Mouse (Mus musculus): Measurements from ENCODE around the gene Tmprss9. TPM values are rescaled to one million over a fixed set of nuclear protein-coding genes. Genes with fewer than 3 reads are reported as not detected.

The Tmprss9 gene
- total RNA-seq, 2 experiments from 2014 or later: not detected

DNA sequence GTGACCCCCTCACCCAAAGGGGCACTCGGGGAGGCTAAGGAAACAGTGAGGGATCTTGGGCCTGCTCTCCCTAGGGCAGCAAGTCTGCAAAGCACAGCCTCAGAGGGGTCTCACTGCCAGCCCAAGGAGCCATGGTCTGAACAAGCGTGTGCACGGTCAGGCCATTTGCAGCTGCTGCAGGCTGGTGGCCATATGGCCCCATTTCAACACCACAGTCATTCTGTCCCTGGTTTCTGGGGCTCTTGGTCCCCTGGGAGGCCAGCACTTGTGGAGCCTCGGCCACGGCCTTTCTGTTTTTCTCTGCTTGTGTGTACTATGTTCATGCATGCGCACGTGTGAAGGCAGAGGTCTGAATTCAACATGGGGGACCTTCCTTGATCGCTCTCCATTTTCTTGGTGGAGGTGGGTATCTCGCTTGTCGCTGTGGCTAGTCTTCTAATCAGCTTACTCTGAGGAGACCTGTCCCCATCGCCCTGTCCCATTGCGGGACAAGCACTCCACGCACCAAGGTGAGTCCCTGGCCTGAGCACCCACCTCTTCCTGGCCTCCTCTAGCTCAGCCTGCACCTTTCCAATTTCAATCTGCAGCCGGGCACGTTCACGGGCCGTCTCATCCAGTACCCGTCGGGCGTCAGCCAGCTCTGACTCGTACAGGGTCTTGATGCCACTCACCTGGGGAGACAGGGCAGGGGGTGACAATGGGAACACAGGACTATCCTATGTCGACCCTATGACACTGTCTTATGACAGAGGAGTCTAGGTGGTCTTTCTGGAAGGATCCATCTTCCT lies 37.9 kb downstream of the Tmprss9 start:
- no peak for DNase-seq

GRCm38 (mm10) chr10:80911354-80911753 lies 39.7 kb downstream of the Tmprss9 start:
- intact Hi-C loops (cut with DNase I): no loop called here
- no peak for DNase-seq

More for the DNA sequence above, 37.9 kb downstream of the Tmprss9 start:
- intact Hi-C loops (cut with DNase I): loop anchor here (10.0 kb wide), 1 partner anchor 585 kb away; the partner anchor contains the start of gene Ncln

DNA sequence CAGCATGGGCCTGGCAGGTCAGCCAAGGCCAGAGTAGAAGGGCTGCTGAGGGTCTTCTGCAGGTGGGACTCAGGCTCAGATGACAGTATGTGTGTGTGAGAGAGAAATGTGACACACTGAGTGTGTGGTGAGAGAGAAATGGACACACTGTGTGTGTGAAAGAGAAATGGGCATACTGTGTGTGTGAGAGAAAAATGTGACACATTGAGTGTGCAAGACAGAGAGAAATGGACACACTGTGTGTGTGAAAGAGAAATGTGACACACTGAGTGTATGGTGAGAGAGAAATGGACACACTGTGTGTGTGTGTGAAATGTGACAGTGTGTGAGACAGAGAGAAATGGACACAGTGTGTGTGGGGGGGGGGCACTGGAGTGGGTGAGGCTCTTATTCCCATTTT lies 40.2 kb downstream of the Tmprss9 start:
- intact Hi-C loops (cut with DNase I): no loop called here
- no peak for DNase-seq

- no peak for DNase-seq
- intact Hi-C loops (cut with DNase I): no loop called here
Measured at GRCm38 (mm10) chr10:80913364-80914011, 41.8 kb downstream of the Tmprss9 start.

DNA sequence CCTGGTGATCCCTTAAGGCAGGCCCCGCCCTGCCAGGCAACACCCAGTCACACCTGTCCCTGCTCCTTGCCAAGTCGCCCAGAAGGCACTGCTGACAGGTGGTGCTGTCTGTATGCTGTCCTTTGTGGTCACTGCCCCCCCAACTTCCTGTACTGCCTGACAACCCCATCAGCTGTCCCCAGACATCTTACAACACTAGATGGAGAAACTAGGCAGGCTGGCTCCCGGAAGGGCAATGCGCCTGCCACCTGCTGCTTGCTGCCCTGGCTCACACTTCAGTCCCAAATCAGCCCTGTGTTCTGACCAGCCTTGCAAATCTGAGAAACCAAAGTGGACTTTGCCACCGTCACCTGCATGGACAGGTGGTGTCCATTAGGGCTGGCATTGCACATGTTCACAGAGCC lies 42.6 kb downstream of the Tmprss9 start:
- DNase-seq: no peak
- intact Hi-C loops (cut with DNase I): no loop called here

GRCm38 (mm10) chr10:80915260-80915659 lies 43.6 kb downstream of the Tmprss9 start:
- DNase-seq: no peak
- intact Hi-C loops (cut with DNase I): no loop called here

DNA sequence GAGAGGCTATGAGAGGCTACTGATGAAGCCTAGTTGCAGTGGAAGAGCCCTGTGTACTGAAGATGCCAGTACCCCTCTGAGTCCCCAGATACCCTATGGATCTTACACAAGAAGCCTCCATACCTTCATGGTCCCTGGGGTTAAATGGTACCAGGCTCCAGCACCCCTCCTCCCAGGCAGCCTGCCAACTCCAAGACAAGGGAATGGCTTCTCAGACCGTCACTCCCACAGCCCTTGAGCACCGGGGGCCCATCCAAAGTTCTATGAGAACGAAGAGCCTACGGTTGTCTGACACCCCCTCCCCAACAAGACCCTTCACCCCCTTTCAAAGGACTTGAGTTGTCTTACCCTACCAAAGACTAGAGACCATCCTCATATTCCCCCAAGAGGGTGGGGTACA lies 44.1 kb downstream of the Tmprss9 start:
- intact Hi-C loops (cut with DNase I): no loop called here
- DNase-seq: no peak

- intact Hi-C loops (cut with DNase I): no loop called here
- DNase-seq: no peak
Measured at GRCm38 (mm10) chr10:80917336-80917778, 45.7 kb downstream of the Tmprss9 start.

DNA sequence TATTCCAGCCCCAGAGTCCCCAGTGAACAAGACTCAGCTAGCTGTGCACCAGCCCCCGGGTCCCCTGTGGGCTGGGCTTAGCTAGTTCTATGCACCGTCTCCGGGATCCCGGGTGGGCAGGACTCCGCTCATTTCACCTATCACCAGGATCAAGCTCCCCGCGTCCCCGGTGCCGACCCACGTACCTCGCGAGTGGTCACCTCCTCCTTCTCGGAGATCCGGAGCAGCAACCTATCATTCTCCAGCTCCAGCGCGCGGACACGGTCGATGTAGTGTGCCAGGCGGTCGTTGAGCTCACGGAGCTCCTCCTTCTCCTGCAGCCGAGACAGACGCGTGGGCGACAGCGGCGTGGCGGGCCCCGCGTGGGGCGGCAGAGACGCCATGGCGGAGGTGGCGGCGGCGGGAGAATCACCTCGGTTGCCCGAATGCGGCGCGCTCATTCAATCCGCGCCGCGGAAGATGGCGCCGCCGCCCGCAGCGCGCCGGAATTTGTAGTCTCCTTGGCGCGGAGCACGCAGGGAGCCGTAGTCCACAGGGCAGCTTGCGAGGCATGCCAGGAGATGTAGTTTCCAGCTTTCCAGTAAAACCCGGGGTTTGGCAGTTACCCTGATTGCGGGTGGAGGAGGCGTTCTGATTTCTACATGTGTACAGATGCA lies 46.3 kb downstream of the Tmprss9 start, which contains the start of gene Lmnb2:
Gene Lmnb2, minus strand, starts transcription at position 467 of the 656 bp plus-strand sequence.
- intact Hi-C loops (cut with DNase I): no loop called here
- DNase-seq: peak; percentile 69 to 75

DNA sequence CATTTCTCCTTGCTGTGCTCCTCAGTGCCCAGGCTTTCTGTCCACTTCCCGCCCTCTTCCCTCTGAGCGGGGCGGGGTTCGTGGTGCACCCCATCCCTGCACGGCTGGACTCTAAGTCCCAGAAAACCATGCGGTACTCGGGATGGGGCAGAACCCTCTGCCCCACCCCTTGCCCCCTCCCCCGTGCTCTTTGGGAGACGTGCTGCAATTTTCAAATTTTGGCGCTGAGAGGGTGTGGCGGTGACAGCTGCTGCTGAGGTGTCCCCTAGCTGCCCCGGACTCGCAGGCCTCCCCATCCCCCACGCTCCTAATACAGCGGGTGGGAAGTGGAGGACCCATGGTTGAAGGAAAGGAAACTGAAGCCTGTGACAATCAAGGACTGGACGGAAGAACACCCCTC lies 50.3 kb downstream of the Tmprss9 start:
- no peak for DNase-seq
- intact Hi-C loops (cut with DNase I): no loop called here

DNA sequence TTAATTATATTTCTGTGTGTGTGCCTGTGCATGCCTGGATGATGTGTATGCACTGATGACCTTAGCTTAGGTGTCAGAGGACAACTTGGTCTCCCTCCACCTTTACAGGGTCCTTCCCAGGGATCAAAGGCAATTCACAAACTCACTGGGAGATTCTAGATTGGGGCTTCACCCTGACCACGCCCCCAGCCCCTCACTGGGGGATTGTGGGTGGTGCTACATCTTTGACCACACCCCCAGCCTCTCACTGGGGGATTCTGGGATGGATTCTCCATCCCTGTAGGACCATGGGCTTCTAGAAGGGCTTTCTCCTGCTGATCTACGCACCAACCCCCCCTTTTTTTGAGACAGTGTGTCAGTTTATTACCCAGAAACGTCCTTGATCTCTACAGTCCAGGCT lies 53.8 kb downstream of the Tmprss9 start:
- intact Hi-C loops (cut with DNase I): loop anchor here (5.0 kb wide), 1 partner anchor 38 kb away; no protein-coding TSS in a partner anchor
- no peak for DNase-seq

GRCm38 (mm10) chr10:80928586-80929298 lies 57.1 kb downstream of the Tmprss9 start:
- intact Hi-C loops (cut with DNase I): loop anchor here (1.0 to 5.0 kb wide), 2 partner anchors 41 to 60 kb away; no protein-coding TSS in a partner anchor

GRCm38 (mm10) chr10:80929299-80930226 lies 57.9 kb downstream of the Tmprss9 start, which contains the start of gene Gadd45b:
TSS of gene Gadd45b (plus strand) at chr10:80930073.
- DNase-seq: peak; percentile 97 to 98

More at GRCm38 (mm10) chr10:80928586-80929298, 57.1 kb downstream of the Tmprss9 start:
- DNase-seq: peak; percentile 90 to 91

DNA sequence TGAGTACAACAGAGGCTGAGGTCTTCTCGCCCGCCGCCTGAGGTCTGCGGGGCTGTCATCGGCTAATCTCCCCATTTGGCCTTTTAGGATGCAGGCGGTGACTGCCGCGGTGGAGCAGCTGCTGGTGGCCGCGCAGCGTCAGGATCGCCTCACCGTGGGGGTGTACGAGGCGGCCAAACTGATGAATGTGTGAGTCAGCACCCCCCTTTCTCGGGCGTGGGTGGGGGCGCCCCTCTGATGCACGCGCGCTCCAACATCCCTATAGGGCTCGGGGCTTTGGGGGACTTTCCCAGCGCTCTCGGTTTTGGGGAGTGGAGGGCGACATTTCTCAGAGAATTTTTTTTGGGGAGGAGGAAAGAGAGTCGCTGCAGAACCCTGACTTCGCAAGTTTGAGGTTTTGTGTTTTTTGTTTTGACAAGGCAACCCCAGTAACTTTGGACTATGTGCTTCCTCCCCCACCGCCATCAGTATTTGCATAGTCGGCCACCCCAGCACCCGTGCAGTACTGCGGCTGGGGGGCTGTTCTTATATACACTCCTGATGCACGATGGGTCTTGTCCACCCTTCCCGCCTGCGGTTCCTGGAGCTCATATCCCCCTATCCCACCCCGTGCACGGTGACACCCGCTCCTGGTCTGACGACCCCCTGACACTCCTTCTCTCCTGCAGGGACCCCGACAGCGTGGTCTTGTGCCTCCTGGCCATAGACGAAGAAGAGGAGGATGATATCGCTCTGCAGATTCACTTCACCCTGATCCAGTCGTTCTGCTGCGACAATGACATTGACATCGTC lies 58.9 kb downstream of the Tmprss9 start:
- DNase-seq: peak; percentile 42 to 52
- intact Hi-C loops (cut with DNase I): loop anchor here (1.0 kb wide), 1 partner anchor 25 kb away; no protein-coding TSS in a partner anchor

More at GRCm38 (mm10) chr10:80929299-80930226, 57.9 kb downstream of the Tmprss9 start, which contains the start of gene Gadd45b:
- intact Hi-C loops (cut with DNase I): loop anchor here (1.0 to 5.0 kb wide), 2 partner anchors 26 to 42 kb away; no protein-coding TSS in a partner anchor

DNA sequence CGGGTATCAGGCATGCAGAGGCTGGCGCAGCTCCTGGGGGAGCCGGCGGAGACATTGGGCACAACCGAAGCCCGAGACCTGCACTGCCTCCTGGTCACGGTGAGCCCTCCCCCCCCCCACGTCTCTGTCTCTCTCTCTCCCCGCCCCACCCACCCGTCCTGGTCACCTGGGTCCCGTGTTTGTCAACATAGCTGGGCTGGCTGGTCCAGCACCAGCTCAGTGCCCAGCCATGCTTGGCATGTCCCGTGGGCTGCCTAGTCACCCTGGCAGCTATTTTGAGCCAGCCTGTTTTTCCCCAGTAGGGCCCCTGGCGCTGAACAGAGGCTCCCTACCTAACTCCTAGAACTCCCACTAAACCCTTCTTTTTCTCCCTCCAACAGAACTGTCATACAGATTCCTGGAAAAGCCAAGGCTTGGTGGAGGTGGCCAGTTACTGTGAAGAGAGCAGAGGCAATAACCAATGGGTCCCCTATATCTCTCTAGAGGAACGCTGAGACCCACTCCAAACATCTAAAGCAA lies 59.6 kb downstream of the Tmprss9 start:
- peak in 1 of 2 experiments; percentile 66 for DNase-seq
- intact Hi-C loops (cut with DNase I): no loop called here

- DNase-seq: no peak
- intact Hi-C loops (cut with DNase I): no loop called here
Measured at GRCm38 (mm10) chr10:80931695-80932094, 60.0 kb downstream of the Tmprss9 start.

DNA sequence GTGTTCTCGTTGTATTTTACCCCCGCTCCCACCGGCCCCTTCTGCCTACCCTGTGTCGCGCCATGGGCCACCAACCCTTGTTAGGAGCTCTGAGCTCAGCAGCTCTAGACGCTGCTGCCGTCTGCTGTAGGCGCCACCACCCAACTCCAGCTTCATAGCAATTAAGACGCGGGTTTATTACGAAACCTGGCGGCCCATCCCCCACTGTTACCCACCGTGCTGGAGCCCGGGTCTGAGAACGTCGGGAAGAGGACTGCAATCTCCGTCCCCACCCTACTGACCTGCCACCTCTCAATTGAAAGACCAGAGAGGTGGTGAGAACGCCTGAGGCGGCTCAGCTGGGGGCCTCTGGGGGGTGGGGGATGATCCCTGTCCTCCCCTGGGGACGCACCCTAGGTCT lies 60.6 kb downstream of the Tmprss9 start:
- intact Hi-C loops (cut with DNase I): no loop called here
- peak in 1 of 2 experiments; percentile 41 for DNase-seq

All from heart, postnatal 36 days (tissue).